In genomic region chr2:169389611-169390010, GRCm38 (mm10) we compare ENCODE assay signal across 23 mouse cellular contexts.
DNase-seq lines count a peak whose midpoint lies in the region; ATAC-seq and TF ChIP-seq lines count a peak whose summit lies in the region.
"Had no signal": no experiment of that assay in that cellular context is flagged by ENCODE, and none has a peak within 500 bp of the region (broad histone marks: within the 10 kb centered on the region; RNA-seq: fewer than 3 reads in every experiment).

No protein-coding gene starts in this region.

- H3K4me3 ChIP-seq in hindbrain, embryonic 12.5 days: no peak overlapping the region
- no peak overlapping the region for H3K4me3 ChIP-seq in hindbrain, embryonic 10.5 days
- peak overlapping the region; percentile 41 for H3K4me3 ChIP-seq in testis, adult 2 months (ENCODE audit: control insufficient read depth, low read depth, low read length)
- H3K4me3 ChIP-seq: forebrain, embryonic 15.5 days; left cerebral cortex, adult 2 months; limb, embryonic 12.5 days; liver, embryonic 12.5 days; lung, embryonic 15.5 days; myocyte had no signal

- TF ChIP-seq POLR2A in testis, adult 2 months (IDR thresholded peaks at IDR 0.05; ENCODE audit: control insufficient read depth, low read depth, low read length): no peak

- intact Hi-C loops in left cerebral cortex, postnatal 4 days (cut with DNase I): no loop called here

- no peak; the same call in 1 of the 2 replicates for ATAC-seq in hindbrain, embryonic 12.5 days (ENCODE audit: low FRiP score)
- ATAC-seq: forebrain, embryonic 15.5 days; liver, embryonic 12.5 days had no signal

- no peak overlapping the region for H3K4me2 ChIP-seq in hindbrain, embryonic 12.5 days (replicated peaks)
- H3K4me2 ChIP-seq: forebrain, embryonic 15.5 days; heart, embryonic 11.5 days; limb, embryonic 12.5 days; liver, embryonic 12.5 days; lung, embryonic 15.5 days; midbrain, embryonic 11.5 days had no signal

- no peaks in the 10 kb centered on the region for H3K27me3 ChIP-seq in hindbrain, embryonic 12.5 days
- no peaks in the 10 kb centered on the region for H3K27me3 ChIP-seq in hindbrain, embryonic 10.5 days (ENCODE audit: insufficient read depth, poor library complexity, severe bottlenecking)
- no peaks in the 10 kb centered on the region for H3K27me3 ChIP-seq in testis, adult 2 months (ENCODE audit: control insufficient read depth, insufficient read depth, low read length)
- H3K27me3 ChIP-seq: forebrain, embryonic 15.5 days; liver, embryonic 12.5 days; lung, embryonic 15.5 days had no signal

- DNase-seq in cerebellum, postnatal 10 days: peak; percentile 40 to 60
- no peak for DNase-seq in cerebellum, adult 8-10 months
- no peak for DNase-seq in hindbrain, embryonic 10.5 days (ENCODE audit: low spot score)
- DNase-seq in left cerebral cortex, postnatal 4 days: peak; percentile 13
- no peak for DNase-seq in left cerebral cortex, adult 11 months (ENCODE audit: low spot score)
- DNase-seq in testis, postnatal 14 days (ENCODE audit: low spot score): no peak
- DNase-seq: adrenal gland, adult 2 months; cerebellum, adult 11-12 months; heart, postnatal 10 days; kidney, adult 18-20 months; thymus, postnatal 14 days had no signal

- H3K9me3 ChIP-seq in hindbrain, embryonic 12.5 days (replicated peaks): no peaks in the 10 kb centered on the region
- no peaks in the 10 kb centered on the region for H3K9me3 ChIP-seq in hindbrain, embryonic 10.5 days
- H3K9me3 ChIP-seq: forebrain, embryonic 15.5 days; limb, embryonic 12.5 days; lung, embryonic 15.5 days had no signal

- 87% methylated on average over 4 of the region's 4 CpGs for WGBS in hindbrain, embryonic 12.5 days
- 92% methylated on average over 4 of the region's 4 CpGs for WGBS in hindbrain, embryonic 10.5 days

- H3K9ac ChIP-seq in hindbrain, embryonic 12.5 days: no peak overlapping the region
- H3K9ac ChIP-seq: forebrain, embryonic 15.5 days; limb, embryonic 12.5 days; liver, embryonic 12.5 days; lung, embryonic 15.5 days had no signal

- H3K27ac ChIP-seq in hindbrain, embryonic 12.5 days: peak overlapping the region; percentile 31; the same call in 1 of the 2 replicates
- no peak overlapping the region for H3K27ac ChIP-seq in hindbrain, embryonic 10.5 days
- no peak overlapping the region for H3K27ac ChIP-seq in testis, adult 2 months (ENCODE audit: control insufficient read depth, insufficient read depth, low read depth, low read length)
- H3K27ac ChIP-seq: forebrain, embryonic 15.5 days; kidney, postnatal 0 days; left cerebral cortex, adult 2 months; limb, embryonic 12.5 days; liver, embryonic 12.5 days; lung, embryonic 15.5 days; stomach, postnatal 0 days had no signal

- no peaks in the 10 kb centered on the region for H3K36me3 ChIP-seq in hindbrain, embryonic 12.5 days
- H3K36me3 ChIP-seq in hindbrain, embryonic 10.5 days: no peaks in the 10 kb centered on the region
- H3K36me3 ChIP-seq in testis, adult 2 months (ENCODE audit: control insufficient read depth, insufficient read depth, low read length): no peaks in the 10 kb centered on the region
- H3K36me3 ChIP-seq: forebrain, embryonic 15.5 days; limb, embryonic 12.5 days; liver, embryonic 12.5 days; lung, embryonic 15.5 days had no signal

- no peak for TF ChIP-seq CTCF in testis, adult 2 months (IDR thresholded peaks at IDR 0.05; ENCODE audit: control insufficient read depth, insufficient read depth, insufficient replicate concordance, low read depth, low read length)

- H3K4me1 ChIP-seq in hindbrain, embryonic 12.5 days: peaks cover 12% of the 10 kb centered on the region
- H3K4me1 ChIP-seq in hindbrain, embryonic 10.5 days (replicated peaks): peaks cover 21% of the 10 kb centered on the region
- H3K4me1 ChIP-seq in testis, adult 2 months (ENCODE audit: control insufficient read depth, insufficient read depth, low read length): no peaks in the 10 kb centered on the region
- H3K4me1 ChIP-seq: limb, embryonic 12.5 days; liver, embryonic 12.5 days had no signal

Comparison
In these comparisons a context has a peak if more than half of its experiments do, and no peak if none do; other contexts are left out.
1. DNase-seq: peak in cerebellum, postnatal 10 days (2 of 2) and left cerebral cortex, postnatal 4 days (single experiment); none in cerebellum, adult 8-10 months (single experiment), hindbrain, embryonic 10.5 days (single experiment), left cerebral cortex, adult 11 months (single experiment) and testis, postnatal 14 days (single experiment).